Mouse (Mus musculus): ENCODE data around the gene Syt2. TPM values are rescaled to one million over a fixed set of nuclear protein-coding genes. Genes with fewer than 3 reads are reported as not detected.

Syt2 gene
- total RNA-seq, 2 experiments from 2014 or later: 0.07 TPM; not detected in 1

DNA sequence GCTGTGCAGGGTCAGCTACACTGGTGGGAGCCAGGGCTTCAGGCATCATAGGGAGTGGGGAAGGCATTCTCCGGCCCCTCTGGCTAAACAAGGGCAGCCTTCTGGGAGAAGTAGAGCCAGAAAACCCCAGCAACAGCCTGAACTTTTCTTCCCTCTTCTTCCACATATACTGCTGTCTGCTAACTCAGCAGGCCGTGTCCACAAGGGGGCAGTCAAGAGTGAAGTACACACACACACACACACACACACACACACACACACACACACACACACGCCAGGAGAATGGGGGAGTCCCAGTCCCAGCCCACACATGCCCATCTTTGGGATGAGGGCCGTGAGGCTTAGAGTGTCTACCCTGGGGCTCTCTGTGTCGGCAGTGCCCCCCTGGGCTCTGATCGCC lies 95.0 kb downstream of the Syt2 start:
- no peak for DNase-seq (ENCODE audit: low spot score in 2 of 2)

DNA sequence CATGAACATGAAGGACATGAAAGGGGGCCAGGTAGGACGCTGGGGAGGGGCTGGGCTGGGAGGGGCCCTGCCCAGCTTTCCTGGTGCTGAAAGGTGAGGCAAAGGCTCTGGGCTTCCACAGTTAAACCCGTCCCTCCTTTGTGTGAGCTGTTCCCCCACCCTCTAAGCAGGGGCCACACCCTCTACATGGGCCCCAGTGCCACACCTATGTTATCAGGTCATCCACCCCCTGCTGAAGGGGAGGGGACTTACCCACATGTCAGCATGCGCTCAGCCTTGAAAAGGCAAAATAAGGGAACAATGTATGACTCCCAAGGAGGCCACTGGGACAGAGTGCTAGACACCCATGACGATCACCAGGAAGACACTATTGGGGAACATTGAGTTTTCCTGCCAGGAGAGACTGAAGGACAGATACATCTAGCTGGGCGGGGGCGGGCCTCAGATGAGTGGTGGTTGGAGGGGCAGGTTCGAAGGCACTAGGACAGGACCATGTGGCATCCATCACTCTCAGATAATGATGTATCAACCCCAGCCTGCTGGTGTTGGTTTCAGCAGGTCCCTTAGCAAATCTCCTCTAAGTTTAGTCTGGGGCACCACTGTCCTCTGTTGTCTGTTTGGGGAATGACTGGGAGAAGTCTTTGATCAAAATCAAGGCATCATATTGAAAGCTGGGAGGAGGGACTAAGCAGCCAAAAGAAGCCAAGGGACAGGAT lies 95.6 kb downstream of the Syt2 start:
- DNase-seq (ENCODE audit: low spot score in 2 of 2): no peak

DNA sequence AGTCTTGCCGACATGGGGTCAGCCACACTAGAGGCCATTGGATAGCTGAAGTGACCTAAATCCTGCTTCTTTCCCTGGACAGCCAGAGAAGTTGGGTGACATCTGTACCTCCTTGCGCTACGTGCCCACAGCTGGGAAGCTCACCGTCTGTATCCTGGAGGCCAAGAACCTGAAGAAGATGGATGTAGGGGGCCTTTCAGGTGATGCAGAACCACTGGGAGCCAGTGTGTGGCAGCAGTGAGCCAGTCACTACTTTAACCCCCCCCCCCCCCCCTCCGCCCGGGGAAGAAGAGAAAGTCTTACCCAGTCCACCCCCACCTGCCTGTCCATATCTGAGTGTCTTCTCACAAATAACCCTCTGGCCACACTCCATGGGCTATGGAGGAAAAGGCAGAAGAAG lies 99.2 kb downstream of the Syt2 start:
- peak in 1 of 2 experiments; percentile 53 for DNase-seq (ENCODE audit: low spot score in 2 of 2)

DNA sequence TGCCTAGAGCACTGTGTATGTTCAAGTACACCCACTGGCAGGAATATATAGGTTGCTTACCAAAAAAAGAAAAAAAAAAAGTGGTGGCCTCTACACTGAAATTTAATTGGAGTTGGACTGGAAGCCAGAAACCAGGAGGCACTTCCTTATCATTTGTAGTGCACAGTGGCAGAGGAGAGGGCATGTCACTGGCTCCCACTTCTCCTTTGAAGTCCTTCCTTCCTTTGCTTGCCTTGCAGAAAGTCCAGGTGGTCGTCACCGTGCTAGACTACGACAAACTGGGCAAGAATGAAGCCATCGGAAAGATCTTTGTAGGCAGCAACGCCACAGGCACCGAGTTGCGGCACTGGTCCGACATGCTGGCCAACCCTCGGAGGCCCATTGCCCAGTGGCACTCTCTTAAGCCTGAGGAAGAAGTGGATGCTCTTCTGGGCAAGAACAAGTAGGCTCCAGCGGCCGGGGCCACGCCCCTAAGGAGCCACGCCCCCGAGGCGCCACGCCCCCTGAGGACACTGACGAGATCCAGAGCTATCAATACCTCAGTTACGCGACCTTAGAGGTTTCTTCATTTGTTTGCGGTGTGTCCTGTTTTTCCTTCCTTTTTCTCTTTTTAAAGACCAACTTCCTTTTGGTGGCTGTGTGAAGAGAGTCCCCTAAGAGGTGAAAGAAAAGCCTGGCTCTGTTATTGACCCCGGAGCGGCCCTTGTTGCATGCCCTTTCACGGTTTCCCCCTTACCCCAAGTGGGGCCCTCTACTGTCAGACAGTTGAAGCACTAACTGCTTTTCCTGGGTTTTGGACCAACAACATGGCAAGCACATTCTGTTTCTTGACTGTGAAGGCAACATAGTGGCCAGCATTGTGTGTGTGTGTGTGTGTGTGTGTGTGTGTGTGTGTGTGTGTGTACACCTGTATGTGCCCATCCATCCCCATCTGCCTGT lies 101.0 kb downstream of the Syt2 start:
- DNase-seq (ENCODE audit: low spot score in 2 of 2): peak in 1 of 2 experiments; percentile 51

DNA sequence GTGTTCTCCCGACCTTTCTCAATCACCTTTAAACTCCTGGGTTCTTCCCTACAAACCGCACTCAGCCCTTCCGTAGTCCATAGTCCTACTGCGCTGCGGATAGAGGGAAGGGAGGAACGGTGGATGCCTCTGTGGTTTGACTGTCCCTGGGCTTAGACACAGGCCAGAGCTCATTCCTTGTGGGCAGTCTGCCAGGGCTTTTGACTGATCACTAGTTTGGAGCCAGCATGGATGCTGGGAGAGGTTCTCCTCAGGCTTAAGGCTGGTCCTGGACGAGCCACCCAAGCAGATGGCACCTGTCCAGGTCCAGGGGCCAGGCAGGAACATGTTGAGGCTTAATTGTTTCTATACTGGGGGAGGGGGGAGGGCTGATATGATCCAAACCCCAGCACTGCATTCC lies 103.4 kb downstream of the Syt2 start:
- DNase-seq (ENCODE audit: low spot score in 2 of 2): no peak

DNA sequence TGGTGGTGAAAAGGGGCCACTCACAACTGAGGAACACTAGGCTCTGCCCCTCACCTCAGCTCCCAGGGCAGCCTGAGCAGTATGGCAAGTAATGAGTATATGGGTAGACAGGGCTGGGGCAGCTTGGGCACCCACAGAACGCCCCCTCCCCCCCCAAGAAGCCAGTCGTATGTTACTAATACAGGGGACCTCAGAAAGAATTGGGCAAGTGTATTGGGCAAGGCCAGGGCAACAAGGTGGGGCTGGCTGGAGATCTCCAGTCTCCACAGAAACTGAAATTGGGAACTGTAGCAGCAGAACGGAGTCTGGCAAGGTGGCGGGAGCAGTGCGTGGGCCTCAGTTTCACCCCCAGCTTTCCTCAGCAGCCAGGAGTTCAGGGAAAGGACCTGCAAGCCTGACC lies 106.0 kb downstream of the Syt2 start:
- no peak for DNase-seq (ENCODE audit: low spot score in 2 of 2)

DNA sequence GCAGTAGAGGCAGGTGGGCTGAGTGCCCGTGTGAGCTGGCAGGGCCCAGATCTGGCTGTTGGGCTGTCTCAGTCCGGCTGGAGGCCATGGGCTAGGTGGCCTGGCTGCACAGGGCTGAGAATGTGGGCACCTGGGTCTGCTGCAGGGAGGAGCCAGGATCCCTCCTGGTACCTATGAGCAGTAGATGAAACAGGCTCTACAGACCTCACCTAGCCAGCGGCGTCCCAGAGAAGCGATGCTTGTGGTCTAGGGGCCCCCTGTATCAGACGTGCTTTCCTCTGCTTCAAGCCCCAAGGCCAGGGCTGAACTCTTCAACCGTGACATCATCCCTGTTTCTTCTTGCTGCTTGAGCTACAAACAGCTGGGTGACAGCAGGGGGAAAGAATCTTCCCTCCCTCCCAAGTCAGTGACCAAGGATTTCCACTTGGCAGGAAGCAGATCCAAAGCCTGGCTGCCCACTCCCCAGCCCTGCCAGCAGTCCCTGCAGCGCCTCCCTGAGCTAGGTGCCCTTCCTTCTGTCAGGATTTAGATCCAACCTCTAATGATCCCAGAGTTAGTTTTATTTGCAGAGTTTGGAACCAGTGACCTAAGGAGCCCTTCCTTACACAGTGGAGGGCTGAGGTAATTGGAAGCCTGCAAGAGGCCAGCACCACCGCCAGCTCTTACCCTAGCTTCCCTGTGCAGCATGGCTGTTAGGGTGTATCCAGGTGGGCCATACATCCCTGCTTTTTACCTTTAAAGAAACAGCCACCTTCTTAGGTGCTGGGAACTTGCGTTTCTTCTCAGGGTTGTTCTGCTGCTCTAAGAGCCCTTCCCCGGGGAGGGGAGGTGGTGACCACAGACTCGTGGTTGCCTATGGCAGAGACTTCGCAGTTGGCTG lies 107.5 kb downstream of the Syt2 start:
- DNase-seq (ENCODE audit: low spot score in 2 of 2): no peak

DNA sequence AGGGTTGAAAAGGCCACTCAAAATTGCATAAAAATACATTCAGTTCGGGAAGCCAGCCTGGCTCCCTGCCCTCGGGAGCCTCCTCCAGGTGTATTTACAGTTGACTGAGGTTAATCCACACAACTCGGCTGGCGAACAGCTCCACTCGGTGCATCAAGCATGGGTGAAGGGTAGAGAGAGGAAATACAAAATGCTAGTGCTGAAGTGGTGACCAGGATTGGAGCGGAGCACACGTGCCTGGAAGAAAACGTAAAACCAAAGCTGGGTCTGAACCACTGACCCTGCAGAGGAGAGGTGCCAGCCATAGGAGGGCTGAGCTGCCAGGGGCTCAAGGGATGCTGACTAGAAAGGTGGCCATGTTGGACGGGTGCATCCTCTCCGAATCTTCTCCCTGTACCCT lies 108.3 kb downstream of the Syt2 start:
- DNase-seq (ENCODE audit: low spot score in 2 of 2): no peak

DNA sequence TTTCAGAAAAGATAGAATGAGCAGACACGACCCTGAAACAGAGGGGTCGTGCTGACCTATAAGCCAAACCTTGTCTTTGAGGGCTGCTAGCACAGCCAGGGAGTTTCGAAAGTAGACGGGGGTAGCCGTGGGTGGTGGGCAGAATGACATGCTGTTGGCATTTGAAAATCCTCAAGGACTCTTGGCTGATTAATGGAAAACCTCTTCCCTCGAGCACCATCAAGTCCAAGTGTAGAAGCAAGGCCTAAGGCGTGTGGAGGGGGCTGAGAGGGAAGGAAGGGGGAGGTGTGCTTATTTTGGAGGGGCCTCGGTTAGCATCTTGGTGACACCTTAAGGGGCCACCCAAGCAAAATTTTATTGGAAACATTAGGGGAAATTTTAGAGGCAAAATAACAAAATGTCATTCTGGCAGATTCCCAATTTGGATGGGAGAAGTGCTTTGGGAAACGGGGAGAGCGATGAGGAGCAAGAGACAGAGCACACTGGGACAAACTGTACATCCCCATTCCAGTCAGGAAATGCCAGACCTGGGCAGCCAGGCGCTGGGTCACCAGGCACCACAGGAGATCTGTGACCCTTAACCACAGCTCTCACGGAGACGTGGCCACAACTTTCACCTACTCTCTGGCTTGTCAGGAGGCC lies 109.2 kb downstream of the Syt2 start:
- DNase-seq (ENCODE audit: low spot score in 2 of 2): no peak

DNA sequence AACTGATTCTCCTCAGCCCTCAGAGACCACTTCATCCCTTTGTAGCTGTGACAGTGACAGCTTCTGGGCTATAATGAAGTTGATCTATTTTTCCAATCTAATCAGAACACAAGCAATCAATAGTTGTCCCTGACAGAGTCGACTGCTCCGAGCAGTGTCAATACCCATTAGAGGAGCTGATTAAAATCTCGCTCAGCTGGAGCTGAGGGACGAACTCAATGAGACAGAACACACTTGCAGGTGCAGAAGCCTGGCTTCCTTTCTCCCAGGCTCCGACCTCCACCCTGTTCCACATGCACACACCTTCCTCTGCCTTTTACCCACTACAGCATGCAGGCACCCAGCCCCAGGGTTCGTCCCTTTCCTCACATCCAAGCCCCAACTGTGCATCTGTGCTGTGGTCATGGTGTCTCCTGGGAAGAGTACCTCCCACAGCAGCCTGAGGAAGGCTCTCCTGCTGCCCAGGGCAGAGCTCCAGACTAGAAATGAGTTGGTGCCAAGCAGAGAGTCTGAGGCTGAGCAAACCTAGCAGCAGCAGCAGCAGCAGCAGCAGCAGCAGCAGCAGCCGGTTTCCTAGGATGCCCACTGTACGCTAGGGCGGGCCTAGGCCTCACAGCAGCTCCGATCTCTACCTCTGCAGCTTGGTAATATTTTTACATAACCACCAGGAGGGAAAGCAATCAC lies 109.9 kb downstream of the Syt2 start:
- no peak for DNase-seq (ENCODE audit: low spot score in 2 of 2)

DNA sequence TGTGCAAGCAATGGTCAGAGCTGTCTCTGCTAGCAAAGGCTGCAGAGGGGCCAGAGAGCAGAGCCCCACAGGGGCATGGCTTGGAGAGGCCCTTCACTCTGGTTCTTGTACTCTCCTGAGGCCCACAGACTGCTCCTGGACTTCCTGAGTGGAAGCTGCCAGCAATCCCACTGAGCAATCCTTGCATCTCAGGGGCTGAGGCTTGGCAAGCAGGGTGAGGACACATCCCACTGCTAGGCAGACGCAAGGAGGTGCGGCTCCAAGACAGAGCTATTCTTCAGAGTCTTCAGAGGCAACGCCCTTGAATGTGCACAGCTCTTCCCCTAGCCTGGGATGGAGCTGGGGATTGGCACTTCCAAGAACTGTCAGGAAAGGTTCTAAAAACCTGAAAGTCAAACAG lies 110.8 kb downstream of the Syt2 start:
- no peak for DNase-seq (ENCODE audit: low spot score in 2 of 2)

DNA sequence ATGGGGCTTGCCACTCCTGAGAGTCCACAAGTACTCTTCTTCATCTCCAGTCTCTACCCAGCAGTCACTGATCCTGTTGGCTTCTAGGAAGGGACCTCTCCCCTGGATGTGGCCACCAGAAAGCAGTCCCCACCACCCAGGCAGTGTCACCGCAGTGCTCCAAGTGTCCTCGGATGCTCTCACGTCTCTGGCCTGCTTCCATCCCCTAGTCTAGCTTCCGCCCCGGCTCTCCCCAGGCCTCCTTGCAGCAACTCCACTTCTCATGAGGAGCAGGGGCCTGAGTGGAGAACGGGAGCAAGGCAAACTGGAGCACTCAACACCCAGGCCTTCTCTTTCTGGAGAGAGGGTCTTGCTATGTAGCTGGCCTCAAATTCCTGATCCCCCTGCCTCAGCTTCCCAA lies 112.7 kb downstream of the Syt2 start:
- DNase-seq (ENCODE audit: low spot score in 2 of 2): no peak

DNA sequence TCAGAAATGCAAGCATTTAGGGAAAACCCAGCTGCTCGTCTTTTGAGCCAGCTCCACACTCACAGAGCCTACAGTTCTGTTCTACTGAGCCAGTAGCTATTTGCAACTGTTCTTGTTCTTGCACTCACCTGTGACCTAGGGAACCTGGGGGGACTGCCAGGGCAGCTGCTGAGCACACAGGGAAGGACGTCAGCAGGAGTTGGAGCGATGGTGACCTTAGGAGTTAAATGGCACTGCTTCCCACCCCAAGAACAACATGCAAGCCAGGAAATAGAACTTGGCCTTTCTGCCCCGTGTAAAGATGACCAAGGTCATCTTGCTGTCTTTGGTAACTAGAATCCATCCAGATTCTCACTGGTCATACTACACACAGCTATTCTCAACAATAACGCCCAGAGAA lies 114.2 kb downstream of the Syt2 start:
- DNase-seq (ENCODE audit: low spot score in 2 of 2): no peak

DNA sequence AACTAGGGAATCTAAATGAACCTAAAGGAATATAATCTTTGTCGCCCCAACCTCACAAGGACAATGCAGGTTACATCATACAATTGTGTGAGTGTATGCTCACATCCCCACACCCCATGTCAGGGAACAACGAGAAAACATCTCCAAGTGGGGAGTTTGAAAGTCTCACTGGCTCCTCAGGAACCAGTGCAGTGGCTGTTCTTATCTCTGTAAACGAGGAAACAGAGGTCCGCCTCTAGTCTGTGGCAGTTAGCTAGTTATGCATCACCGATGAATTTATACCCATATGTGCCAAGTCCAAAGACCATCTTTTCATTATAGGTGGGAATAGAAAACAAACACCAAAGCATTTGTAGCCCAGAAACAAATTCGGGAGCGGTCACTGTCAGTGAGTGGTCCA lies 115.1 kb downstream of the Syt2 start:
- DNase-seq (ENCODE audit: low spot score in 2 of 2): no peak

DNA sequence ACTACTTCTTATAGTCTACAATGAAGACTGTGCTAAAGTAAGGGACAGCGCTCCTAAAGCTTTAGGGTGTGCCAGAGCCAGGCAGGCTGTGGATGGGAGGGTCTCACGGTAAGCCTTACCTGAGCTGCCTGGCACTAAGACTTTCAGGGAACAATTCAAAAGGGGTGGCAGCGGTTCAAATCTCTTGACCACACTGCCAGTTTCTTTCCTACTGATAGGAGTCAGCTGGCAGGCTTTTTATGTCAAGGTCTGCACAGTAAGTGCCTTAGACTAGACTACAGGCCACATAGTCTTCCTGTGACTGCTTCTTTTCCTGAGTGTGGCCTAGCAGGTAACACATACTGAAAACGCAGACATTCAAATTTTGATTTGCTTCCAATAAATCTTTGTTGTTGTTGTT lies 116.8 kb downstream of the Syt2 start:
- peak in 1 of 2 experiments; percentile 15 for DNase-seq (ENCODE audit: low spot score in 2 of 2)

DNA sequence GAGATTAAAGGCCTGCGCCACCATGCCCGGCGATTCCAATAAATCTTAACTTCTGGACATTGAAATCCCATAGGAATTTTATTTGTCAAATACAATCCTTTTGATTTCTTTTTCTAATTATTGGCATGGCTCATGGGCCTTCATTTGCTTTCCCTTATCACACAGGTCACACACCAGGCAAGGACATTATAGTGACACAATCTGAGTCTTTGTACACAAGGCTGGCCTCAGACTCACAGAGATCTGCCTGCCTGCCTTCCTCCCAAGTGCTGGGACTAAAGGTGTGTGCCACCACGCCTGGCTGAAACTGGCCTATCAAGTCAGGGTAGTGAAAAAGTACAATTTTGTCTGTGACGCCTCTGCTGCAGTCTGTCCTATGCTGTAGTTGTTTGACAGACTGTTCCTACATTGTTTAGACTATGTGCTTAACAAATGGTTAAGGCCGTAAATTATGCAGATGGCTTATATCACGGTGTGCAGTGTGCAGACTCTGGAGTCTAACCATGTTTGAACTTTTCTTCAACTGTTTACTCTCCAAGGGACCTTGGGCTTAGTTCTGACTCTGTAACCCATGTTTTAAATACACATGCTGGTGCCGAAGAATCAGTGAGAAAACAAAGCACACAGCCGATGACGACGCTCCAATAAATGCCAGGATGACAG lies 117.4 kb downstream of the Syt2 start:
- DNase-seq (ENCODE audit: low spot score in 2 of 2): peak in 1 of 2 experiments; percentile 17

DNA sequence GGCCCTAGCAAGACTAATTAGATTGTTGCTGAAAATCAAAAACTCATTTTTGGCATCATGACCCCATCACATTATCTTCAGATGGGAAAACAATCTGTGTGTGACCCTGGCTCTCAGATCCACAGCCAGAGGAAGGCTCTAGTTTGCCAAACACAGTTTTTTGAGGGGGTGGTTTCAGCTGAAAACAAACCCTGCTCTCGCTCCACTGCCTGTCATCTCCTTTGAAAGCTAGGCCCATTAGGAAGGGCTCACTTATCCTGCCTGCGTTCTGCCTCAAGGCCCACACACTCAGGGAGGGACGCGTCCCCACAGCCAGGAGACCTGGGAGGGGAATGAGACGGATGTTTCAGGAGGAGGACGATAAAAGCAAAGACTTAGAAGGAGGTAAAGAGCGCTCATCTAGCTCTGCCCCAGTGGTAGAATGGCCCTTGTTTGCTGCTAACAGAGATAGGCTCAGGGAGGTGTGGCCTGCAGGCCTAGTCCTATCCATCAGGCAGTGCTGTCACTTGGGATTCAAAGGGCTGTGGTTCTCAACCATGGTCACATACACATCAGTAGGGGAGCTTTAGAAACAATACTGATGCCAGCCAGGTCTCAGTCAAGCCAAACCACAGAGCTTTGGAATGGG lies 118.5 kb downstream of the Syt2 start:
- DNase-seq (ENCODE audit: low spot score in 2 of 2): no peak

DNA sequence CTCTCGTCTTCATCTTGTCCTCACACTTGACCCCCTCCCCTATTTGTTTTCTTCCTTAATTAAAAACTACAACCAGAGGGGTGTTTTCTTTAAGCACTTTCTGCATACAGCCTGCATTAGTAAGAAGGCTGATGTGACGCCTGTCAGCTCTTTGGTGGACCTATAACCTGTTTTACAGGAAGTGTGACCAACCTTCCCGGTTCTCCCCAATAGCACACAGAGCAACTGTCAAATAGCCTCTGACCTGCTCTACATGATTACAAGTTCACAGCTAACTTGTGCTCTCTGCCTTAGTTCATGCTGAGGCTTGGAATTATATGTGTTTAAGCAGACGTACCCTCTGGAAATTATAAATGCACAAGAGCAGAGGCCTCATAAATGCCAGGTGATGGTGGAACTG lies 120.0 kb downstream of the Syt2 start:
- no peak for DNase-seq (ENCODE audit: low spot score in 2 of 2)

DNA sequence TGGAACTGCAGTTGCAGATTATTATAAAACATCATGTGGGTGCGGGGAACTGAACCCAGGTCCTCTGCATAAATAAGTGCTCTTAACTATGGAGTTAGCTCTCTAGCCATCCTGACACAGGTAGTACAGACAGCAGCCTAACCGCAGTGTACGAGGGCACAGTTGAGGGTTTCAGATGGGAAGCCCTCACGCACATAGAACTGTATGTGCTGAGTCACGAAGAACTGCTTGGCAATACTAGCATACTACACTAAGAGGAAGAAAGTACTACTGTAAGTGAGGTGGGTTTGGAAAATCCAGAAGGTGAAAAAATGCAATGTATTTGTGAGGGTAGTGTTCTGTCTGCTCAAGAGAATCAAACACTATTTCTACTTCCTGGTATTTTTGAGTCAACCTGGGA lies 123.8 kb downstream of the Syt2 start:
- no peak for DNase-seq (ENCODE audit: low spot score in 2 of 2)

All from adrenal gland, adult 18-20 months (tissue).